Mouse (Mus musculus): ENCODE data around the gene Sec14l5. TPM values are rescaled to one million over a fixed set of nuclear protein-coding genes. Genes with fewer than 3 reads are reported as not detected.
"Not testable (repeated sequence)": the region's sequence is repeated elsewhere in the genome, so short reads cannot be mapped to it uniquely, and the experiment has no call there.

The Sec14l5 gene
- total RNA-seq, 1 experiment from 2014 or later, result not detected

DNA sequence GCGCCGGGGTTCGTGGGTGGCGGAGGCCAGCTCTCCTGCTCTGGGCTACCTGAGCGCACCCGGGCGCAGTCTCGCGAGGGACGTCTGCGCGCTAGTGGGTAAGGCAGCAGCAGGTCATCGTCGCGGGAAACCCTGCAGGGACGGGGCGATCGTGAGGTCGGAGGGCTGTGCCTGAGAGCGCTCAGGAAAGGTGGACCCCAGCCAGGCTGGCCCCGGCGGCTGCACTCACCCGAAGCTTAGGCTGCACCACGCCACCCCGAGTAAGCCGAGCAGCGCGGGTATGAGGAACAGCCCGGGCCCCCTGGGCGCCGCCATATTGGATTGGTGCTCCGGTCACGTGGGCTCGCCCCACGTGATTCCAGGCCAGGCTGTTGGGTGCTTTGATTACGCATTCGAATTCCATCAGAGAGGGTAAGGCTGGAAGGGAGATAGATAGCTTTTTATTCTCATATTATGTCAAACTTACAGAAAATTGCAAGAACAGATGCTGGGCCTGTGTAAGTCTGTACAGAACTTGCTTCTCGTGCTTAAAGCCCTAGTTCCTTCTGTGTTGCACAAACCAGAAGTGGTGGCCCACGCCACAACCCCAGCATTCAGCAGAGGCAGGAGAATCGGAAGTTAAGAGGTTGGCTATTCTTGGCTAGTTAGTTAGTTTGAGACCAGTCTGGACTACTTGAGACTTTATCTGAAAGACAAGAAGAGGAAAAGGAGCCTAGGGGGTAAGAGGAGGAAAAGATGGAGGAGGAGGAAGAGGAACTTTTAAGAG lies 56.9 kb downstream of the Sec14l5 start, which contains the start of gene Nagpa:
Gene Nagpa (minus strand): TSS at position 345 of the 766 bp plus-strand sequence.
- peak; percentile 77 for ATAC-seq (replicated peaks; ENCODE audit: insufficient number of reproducible peaks, low FRiP score, low TSS enrichment, poor library complexity, severe bottlenecking)

DNA sequence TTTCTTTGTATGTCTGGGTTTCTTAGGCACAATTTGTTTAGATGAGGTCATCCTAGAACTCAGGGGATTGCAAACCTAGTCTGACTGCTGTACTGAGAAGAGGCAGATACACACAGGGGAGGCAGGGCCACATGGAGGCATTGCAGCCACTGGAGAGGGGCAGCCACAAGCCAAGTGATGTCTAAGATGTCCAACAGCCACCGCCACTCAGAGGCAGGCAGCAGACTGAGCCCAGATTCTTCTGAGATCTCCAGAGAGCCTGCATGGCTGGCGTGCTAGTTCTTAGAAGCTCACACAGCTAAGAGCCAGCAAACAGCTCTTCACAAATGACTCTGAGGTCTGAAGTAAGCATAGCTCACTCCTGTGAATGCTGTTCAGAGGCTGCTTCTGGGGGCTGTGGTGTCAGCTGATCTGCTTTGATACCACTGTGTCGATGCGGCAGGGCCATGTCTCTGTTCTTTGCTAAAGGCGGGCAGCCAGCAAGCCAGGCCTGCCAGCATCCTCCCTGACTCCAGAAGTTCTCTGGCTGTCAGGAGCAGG lies 58.6 kb downstream of the Sec14l5 start:
- no peak for ATAC-seq (replicated peaks; ENCODE audit: insufficient number of reproducible peaks, low FRiP score, low TSS enrichment, poor library complexity, severe bottlenecking)

DNA sequence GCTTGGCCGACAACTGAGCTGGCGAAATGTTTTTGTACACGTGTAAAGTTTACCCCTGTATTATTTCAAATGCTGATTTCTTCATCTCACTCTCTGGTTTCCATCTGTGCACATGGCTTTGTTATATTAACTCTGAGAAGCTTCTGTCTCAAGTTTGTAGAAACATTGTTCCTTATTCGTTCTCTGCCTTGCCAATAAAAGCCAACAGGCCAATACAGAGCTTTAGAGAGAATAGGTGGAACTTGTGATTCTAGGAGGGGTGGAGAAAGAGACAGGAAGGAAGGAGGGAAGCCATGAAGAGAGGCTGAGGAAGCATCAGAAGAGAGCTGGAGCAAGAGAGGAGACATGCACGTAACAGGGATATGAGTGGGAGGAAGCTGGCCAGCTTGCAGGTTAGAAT lies 59.1 kb downstream of the Sec14l5 start:
- no peak for ATAC-seq (replicated peaks; ENCODE audit: insufficient number of reproducible peaks, low FRiP score, low TSS enrichment, poor library complexity, severe bottlenecking)

DNA sequence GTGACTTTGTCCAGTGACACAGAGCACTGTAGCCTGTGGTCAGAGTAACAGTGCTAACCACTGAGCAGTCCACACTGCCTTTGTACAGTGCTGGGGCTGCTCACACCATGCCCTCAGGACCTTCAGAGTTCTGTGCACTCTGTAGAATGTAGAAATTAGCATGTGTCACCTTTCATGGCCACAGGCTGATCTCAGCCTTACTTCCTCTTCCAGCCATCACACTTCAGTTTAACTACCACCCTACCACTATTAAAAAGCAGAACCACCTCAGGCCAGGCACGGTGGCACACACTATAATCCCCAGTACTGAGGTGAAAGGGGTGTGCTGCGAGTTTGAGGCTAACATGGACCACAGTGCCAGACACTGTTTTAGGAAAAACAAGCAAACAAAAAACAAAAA lies 63.5 kb downstream of the Sec14l5 start:
- ATAC-seq (replicated peaks; ENCODE audit: insufficient number of reproducible peaks, low FRiP score, low TSS enrichment, poor library complexity, severe bottlenecking), result peak; percentile 49; the same call in 1 of the 2 replicates

DNA sequence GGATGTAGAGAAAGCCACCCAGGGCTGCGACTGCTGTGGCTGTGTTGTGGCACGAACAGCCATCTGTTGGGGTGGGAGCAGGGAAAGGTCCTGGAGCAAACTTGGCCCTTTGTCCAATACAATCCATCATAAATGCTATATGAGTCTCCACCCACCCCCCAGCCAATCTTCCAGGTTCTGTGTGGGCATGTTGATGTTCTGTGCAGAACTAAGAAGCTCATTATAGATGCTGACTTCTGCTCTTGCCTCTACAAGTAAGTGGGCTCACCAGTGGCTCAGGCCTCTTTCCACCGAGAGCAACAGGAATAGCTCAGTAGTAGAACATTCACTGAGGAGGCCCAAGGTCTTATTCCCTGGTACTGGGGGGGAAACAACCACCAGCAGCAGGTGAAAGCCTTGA lies 65.2 kb downstream of the Sec14l5 start:
- ATAC-seq (replicated peaks; ENCODE audit: insufficient number of reproducible peaks, low FRiP score, low TSS enrichment, poor library complexity, severe bottlenecking), result no peak

DNA sequence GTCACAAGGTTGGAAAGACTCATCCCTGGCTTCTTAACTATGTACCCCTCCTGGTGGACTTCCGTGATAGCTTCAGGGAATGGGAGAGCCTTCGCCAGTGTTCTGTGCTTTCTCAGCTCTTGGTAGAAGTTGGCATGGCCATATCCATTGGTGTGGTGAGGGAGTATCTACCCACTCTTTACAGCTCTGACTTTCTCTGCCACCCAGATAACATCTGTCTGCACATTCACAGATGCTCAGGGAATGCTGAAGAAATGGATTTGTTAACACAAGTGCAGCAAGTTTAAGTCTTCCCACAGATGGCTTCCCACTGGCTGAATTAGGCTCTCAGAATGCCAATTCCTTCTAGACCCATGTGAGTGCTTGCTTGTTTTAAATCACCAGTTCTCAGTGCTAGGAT lies 67.2 kb downstream of the Sec14l5 start:
- ATAC-seq (replicated peaks; ENCODE audit: insufficient number of reproducible peaks, low FRiP score, low TSS enrichment, poor library complexity, severe bottlenecking), result no peak

DNA sequence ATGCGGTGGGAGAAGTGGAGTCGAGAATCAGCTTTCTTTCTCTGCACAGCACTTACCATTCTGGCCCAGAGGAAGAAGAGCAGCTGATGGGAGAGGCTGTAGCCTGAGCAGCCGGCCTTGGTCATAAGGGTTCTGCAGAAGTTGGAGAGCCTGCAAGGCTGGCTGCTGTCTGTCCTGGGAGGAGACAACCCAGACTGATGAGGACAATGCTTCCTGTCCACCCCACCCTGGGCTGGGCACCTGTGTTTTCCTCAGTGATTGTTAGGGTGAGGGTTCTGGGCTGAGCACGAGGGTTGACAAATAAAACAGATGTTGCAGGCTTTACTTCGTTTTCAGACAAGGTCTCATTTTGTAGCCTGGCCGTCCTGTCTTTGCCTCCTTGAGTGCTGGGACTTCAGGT lies 69.8 kb downstream of the Sec14l5 start:
- no peak for ATAC-seq (replicated peaks; ENCODE audit: insufficient number of reproducible peaks, low FRiP score, low TSS enrichment, poor library complexity, severe bottlenecking)

DNA sequence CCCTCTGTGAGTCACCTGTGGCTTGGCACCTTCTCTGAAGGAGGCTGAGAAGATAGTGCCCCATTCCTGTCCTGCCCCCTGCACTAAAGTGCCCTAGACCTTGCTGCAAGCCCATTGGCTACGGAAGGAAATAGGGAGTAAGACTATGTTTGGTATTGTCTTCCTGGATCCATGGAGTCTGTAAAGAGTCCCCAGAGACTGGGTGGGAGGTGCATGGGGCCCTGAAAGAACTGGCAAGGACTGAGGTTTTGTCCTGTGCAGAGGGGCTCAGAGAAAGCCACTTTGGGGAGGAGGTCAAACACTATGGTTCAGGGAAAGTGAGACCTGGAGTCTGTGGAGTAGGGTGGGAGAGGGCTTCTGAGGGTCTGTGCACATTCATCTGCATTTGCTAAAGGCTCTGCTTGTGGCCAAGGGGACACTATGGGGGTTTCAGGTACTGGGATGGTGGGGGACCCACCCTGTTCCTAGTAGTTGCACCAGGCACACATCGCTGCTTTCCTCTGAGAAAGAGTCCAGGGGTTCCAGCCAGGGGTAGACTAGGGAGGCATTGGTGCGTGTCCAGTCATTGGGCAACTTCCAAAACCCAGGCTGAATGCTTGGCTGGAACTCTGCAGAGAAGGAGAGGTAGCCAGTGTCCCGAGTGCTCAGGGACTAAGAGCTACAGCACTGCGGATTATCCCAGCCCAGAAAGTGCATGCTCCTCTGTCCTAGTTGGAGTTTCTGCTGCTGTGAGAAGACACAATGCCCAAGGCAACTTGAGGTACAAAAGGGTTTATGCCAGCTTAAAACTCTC lies 70.6 kb downstream of the Sec14l5 start:
- no peak for ATAC-seq (replicated peaks; ENCODE audit: insufficient number of reproducible peaks, low FRiP score, low TSS enrichment, poor library complexity, severe bottlenecking)

DNA sequence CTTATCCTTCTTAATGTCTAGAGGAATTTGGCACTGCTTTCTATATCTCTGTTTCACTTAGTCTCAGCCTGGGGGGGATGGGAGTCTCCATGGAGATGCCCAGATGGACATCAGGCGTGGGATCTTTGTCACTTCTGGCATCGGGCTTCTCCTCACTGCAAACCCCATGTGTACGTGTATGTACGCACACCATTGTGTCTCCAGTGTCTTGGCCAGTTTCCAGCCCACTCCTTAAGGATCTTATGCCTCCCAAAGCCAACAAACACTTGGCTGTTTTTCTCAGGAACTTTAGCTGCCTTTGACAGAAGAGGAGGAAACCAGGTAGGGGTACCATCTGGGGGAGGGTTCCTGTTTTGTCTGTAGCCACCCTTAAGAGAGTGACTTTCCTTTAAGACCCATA lies 74.5 kb downstream of the Sec14l5 start:
- no peak for ATAC-seq (replicated peaks; ENCODE audit: insufficient number of reproducible peaks, low FRiP score, low TSS enrichment, poor library complexity, severe bottlenecking)

DNA sequence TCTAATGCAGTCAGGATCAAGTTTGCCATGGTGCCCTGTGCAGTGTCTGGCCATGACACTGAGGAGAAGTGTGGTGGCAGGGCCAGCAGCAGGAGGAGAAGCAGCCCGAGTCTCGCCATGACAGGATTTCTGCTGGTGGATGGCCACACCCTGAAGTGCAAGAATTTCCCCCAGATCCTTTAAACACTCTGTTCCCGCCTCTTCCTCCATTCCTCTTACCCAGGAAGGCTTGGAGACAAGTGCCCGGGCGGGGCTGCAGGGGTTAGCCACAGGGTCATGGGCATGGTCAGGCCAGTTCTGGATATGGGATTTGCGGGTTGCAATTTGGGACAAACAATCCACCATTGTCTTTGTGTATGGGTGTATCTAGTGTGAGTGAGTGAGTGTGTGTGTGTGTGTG lies 75.2 kb downstream of the Sec14l5 start, which contains the start of gene AU021092:
Gene AU021092 (minus strand): TSS at position 160 of the 400 bp plus-strand sequence.
- ATAC-seq (replicated peaks; ENCODE audit: insufficient number of reproducible peaks, low FRiP score, low TSS enrichment, poor library complexity, severe bottlenecking), result no peak

DNA sequence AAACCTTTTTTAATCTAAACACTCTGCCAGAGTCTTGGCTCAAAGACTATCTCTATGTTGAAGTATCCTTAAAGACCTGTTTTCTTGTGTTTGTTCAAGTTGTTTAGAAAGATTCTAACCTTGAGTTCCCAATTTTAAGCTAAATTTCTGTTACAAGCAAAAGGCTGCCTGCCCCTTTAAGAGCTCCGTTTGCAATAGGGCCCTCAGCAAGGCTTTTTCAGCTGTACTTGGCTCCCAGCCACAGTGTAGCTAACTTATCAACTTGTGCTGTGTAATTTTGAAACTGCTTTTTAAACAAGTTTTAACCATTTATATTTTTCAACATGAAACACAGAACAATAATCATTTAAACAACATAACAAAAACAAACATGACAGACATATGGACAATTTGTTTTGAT lies 79.6 kb downstream of the Sec14l5 start:
- ATAC-seq (replicated peaks; ENCODE audit: insufficient number of reproducible peaks, low FRiP score, low TSS enrichment, poor library complexity, severe bottlenecking), result not testable (repeated sequence)

DNA sequence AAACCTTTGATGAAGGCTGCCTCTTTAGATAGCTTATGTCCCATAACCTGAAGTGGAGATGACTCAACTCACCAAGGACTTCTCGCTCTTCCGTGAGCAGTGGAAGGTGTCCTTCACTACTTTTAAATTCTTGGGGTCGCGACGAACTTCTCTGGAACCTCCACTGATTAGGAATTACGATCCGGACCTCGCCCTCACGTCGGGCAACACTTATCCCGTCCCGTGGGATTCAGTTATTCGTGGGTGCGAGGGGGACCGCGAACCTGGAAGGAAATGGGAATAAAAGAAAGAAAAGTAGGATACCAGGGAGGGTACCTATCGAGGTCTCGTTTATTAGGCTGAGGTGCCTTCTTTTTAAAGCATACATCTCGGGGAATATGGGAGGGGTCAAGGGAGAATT lies 80.6 kb downstream of the Sec14l5 start:
- ATAC-seq (replicated peaks; ENCODE audit: insufficient number of reproducible peaks, low FRiP score, low TSS enrichment, poor library complexity, severe bottlenecking), result not testable (repeated sequence)

DNA sequence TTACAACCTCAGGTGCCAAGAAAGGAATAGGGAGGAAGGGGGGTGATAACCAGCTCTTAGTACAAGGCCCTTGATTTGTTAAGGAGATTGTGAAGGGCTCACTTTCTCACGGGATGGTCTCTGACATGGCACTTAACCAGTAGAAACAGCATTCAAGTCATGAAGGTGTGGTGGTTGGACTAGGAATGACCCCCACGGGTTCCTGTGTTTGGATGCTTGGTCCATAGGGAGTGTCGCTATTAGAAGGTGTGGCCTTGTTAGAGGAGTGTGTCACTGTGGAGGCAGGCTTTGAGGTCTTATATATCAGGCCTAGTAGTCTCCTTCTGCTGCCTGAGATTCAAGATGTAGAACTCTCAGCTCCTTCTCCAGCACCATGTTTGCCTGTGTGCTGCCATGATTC lies 81.2 kb downstream of the Sec14l5 start:
- not testable (repeated sequence) for ATAC-seq (replicated peaks; ENCODE audit: insufficient number of reproducible peaks, low FRiP score, low TSS enrichment, poor library complexity, severe bottlenecking)

DNA sequence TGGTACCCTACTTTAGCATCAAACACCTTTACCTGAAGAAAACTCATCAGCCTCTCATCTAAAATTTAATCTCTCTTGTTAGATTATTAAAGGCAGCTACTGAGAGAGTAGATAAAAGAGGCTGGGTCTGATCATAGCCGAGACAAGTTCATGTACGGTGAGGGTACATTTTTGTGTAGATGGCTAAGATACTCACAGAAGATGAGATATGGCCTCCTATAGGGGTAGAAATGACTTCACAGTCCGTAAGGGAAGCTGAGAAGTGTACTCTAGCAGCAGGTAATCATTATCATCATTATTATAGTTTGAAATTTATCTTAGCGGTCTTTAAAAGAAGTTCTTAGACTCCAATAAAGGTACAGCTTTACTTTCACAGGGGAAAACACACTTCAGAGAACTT lies 86.1 kb downstream of the Sec14l5 start:
- ATAC-seq (replicated peaks; ENCODE audit: insufficient number of reproducible peaks, low FRiP score, low TSS enrichment, poor library complexity, severe bottlenecking), result no peak

DNA sequence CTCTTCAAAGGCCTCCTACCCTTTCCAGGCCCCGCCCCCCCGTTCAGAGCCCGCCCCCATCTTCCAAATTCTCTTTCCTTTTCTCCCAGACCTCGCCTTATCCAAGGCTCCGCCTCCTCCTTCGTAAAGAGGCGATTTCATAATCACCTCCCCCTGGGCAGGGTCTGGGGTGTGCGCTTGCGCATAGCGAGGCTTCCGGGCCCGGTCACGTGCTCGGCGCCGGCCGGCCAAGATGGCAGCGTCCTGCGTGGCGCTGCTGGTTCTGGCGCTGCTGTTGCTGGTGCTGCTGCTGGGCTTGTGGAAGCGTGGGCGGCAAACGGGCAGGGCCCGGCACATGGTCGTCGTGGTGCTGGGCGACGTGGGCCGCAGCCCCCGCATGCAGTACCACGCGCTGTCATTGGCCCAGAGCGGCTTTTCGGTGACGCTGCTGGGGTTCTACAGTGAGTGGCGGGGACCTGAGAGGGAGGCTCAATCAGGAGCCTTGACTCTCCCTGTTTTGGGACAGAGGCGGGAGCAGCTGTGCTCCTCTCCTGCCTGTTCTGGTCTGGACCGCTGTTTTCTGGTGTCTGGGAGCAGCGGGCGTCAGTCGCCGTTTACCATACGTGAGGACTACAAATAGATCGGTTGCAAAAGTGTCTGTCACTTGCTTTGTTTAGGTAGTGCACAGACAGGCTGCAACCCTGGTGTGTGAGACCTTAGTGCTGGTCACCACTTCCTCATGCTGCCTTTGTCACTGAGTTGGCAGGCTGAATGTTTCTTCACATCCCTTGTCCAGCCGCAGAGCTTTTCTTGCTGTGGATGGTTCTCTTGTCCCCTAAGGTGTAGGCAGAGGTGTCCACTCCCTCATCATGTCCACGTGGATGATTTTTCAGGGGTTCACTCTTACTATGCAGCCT lies 86.8 kb downstream of the Sec14l5 start, which contains the start of gene Alg1:
Gene Alg1 (plus strand): TSS at position 204 of the 896 bp plus-strand sequence.
- peak; percentile 90 for ATAC-seq (replicated peaks; ENCODE audit: insufficient number of reproducible peaks, low FRiP score, low TSS enrichment, poor library complexity, severe bottlenecking)
